Mouse (Mus musculus): ENCODE data around the gene Cdh5. TPM values are rescaled to one million over a fixed set of nuclear protein-coding genes. Genes with fewer than 3 reads are reported as not detected.

Gene Cdh5
- total RNA-seq, 2 experiments from 2014 or later = not detected

DNA sequence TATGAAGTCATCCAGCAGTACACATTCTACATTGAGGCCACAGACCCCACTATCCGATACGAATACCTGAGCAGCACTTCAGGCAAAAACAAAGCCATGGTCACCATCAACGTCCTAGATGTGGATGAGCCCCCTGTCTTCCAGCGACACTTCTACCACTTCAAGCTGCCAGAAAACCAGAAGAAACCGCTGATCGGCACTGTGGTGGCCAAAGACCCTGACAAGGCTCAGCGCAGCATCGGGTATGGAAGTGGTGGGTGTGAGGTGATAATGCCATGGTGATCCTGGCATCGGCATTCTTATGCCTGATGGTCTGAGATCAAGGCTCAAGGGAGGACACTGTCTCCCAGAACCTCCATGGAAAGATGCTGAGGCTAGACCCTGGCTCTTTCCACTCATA is 29.5 kb downstream of the Cdh5 start:
- no peak for ATAC-seq (replicated peaks; ENCODE audit: low FRiP score, poor library complexity, severe bottlenecking)

DNA sequence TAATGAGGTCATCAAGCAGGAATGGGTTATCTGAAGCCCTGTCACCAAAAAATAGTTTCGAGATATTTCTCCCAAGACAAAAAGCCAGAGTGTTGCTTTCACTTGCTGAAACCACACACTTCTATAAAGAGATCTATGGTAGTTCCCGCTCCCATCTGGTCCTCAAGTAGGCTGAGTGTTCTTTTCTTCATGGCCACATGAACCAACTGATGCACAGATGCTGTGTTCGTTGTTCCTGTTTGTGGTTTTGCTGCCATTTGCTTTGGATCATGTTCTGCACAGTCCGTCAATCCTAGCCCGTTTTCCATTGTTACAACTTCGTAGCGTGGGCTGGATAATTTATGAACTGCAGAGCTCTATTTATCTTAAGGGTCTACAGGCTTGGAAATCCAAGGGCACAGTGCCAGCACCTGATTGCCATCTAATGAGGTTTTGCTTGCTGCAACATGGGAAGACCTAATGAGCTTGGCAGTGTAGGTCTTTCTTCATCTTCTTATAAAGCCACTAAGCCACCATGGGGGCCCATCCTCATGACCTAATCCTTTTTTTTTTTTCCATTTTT is 30.1 kb downstream of the Cdh5 start:
- no peak for ATAC-seq (replicated peaks; ENCODE audit: low FRiP score, poor library complexity, severe bottlenecking)

DNA sequence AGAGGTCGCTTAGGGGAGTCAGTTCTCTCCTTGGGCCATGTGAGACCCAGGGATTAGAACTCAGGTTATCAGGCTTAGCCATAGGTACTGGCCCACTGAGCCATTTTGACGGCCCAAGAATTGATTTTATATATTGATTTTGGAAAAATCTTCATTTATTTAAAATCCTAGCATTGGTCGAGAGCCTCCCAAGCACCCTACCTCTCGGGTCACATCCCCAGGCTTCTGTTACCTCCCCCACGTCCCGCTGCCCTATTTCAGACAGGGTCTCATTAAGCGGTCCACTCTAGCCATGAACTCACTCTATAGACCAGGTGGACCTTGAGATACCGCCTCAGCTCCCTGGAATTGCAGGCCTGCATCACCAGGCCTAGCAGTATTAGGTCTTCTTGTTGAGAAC is 33.1 kb downstream of the Cdh5 start:
- no peak for ATAC-seq (replicated peaks; ENCODE audit: low FRiP score, poor library complexity, severe bottlenecking)

DNA sequence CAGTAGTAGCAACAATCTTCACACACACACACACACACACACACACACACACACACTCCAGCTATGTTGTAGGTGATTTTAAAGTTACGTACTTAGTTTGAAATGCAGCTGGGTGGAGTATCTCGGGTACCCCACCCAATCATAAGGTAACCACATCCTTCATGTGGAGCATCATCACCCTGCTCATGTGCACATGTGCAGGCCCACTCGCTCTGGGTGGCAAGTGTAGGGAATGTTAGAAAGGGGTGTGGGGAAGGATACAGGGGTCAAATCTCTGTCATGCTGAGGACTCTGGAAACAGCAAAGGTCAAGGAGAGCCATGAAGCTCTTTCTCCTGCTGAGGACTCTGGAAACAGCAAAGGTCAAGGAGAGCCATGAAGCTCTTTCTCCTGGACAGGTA is 34.9 kb downstream of the Cdh5 start:
- no peak for ATAC-seq (replicated peaks; ENCODE audit: low FRiP score, poor library complexity, severe bottlenecking)

DNA sequence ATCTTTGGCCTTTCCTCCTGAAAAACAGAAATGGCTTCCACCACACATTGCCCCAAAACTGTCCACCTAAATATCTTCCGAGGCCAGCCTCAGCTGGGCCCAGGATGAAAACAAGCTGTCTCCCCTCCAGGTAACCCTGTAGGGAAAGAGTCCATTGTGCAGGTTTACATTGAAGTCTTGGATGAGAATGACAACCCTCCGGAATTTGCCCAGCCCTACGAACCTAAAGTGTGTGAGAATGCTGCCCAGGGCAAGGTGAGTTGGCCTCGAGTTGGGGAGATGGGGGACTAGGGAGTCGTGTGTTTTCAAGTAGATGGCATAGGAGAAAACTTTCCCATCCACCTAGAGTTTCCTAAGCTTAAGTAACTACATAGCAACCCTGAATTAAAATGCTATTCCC is 36.2 kb downstream of the Cdh5 start:
- no peak for ATAC-seq (replicated peaks; ENCODE audit: low FRiP score, poor library complexity, severe bottlenecking)

DNA sequence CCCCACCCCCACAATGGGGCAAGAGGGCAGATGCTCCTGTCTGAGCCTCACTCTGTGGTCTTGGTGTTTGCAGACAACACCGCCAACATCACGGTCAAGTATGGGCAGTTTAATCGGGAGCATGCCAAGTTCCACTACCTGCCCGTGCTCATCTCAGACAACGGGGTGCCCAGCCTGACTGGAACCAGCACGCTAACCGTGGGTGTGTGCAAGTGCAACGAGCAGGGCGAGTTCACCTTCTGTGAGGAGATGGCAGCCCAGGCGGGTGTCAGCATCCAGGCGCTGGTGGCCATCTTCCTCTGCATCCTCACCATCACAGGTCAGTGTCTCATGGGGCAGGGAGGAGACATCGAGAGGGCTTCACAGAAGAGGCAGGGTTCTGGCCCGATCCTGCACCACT is 39.2 kb downstream of the Cdh5 start:
- ATAC-seq (replicated peaks; ENCODE audit: low FRiP score, poor library complexity, severe bottlenecking) = no peak

DNA sequence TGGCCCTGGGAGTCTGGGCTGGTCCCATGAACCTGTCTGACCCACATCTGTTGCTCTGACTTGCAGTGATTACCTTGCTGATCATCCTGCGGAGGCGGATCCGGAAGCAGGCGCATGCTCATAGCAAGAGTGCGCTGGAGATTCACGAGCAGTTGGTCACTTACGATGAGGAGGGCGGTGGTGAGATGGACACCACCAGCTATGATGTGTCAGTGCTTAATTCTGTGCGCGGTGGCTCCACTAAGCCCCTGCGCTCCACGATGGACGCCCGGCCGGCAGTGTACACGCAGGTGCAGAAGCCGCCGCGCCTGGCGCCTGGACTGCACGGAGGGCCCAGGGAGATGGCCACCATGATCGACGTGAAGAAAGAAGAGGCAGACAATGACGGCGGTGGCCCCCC is 41.0 kb downstream of the Cdh5 start:
- no peak for ATAC-seq (replicated peaks; ENCODE audit: low FRiP score, poor library complexity, severe bottlenecking)

DNA sequence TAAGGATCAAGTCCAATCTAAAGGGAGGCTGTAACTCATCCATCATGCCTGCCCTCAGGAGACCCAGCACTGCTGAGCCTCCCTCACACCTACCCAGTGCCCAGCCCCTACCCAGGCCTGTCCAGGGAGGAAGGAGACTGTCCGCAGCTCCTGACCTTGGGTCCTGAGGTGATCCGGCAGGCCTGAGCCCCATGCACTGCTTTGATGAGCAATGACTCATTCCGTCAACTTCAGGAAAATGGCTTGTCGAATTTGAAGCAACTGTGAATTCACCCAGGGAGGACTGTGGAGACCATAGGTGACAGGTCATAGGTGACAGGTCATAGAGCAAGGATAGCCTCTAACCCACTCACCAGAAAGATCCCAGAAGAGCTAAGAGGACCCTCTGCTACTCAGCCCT is 42.0 kb downstream of the Cdh5 start:
- ATAC-seq (replicated peaks; ENCODE audit: low FRiP score, poor library complexity, severe bottlenecking) = no peak

DNA sequence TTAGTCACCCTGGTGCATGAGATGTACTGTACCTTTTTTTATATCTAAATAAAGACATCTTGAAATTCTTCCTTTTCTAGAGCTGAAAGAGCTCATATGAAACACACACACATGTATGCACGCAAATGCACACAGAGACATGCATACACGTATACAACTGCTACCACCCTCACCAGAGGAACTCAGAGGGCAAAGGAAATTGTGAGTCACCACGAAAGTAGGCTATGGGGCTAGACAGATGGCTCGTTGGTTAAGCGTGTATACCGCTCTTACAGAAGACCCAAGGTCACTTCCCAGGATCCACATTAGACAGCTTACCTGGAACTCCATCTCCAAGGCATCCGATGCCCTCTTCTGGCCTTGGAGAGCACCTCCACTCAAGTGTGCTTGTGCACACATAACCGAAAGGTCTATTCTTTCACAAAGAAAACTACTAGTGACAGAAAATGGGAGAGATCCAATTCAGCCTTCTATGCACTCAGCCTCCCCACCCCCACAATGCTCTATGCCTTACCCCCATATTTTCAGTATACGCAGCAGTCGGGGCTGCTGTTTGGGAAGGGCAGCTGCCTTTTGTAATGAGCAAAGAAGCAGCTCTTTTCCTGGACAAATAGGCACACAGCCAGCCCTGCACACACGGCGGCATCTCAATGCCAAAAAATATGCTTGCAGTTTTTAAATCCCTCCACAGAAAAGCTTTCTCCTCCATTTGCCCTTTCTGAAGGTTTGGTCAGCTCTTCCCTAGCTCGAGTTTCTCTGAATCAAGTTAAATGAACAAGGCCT is 43.2 kb downstream of the Cdh5 start:
- ATAC-seq (replicated peaks; ENCODE audit: low FRiP score, poor library complexity, severe bottlenecking) = no peak

DNA sequence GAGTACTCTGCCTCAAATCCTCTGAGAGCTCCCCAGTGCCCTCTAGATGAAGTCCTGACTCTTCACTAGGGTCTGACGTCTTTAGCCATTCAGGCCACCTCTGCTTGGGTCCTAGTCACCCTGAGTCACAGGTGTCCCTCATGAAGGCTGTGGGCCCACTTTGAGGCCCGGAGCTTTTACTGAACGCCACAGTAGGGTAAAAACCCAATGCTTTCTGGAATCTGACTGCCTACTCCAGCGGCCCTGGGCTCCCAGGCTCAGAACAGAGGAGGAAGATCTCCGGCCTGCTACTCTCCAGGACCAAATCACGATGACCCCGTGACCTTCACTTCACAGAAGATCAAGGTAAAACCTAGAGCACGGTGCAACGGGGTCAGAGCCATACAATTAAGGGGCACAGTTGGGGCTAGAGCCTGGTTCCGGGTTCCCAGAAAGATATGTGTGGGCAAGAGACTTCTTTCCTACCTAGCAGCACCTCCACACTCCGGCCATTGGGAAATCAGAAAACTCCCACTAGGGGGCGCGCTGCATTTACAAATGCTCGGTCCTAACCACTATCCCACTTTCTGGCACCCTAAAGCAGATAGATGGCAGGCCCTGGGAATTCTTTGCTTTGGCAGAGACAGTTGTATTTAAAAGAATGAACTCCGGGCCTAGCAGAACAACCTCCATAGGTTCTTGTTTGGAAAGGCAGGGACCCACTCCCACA is 44.7 kb downstream of the Cdh5 start:
- no peak for ATAC-seq (replicated peaks; ENCODE audit: low FRiP score, poor library complexity, severe bottlenecking)

DNA sequence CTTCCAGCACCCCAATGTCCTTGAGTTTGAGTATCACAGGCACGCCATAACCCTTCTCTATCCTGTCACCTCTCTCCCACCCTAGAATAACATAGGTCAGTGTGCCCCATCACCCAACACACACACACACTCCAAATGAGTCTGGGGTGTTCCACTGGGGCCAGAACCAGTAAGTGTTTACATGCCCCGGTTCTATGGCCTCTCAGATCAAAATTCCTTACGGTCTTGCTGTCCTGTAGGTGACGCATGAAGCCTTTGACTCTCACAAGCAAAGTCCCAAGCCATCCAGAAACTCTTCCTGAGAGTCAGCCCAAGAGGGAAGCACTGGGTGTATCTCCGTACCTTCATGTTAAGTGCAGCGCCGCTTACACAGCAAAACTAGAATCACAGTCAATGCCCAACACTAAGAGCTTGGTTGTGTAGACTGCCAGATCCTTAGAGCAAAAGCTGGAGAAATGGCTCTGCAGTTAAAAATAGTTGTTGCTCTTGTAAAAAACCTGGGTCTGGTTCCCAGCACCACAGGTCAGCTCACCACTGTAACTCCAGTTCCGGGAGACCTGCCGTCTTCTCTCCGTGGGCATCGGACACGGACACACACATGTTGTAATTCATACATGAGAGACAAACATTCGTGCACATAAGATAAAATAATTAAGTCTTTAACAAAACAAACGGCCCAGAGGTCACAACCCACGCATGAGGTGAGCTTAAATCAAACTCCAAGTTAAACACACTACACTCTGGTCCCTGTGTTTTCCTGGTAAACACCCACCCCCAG is 45.5 kb downstream of the Cdh5 start:
- no peak for ATAC-seq (replicated peaks; ENCODE audit: low FRiP score, poor library complexity, severe bottlenecking)

DNA sequence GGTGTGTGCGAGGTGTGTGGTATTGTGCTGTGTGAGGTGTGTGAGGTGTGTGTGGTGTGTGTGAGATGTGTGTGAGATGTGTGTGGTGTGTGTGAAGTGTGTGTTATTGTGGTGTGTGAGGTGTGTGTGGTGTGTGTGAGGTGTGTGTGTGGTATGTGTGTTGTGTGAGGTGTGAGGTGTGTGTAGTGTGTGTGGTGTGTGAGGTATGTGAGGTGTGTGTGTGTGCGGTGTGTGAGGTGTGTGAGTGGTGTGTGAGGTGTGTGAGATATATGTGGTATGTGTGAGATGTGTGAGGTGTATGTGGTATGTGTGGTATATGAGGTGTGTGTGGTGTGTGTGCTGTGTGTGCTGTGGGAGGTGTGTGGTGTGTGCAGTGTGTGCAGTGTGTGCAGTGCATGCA is 46.5 kb downstream of the Cdh5 start:
- no peak for ATAC-seq (replicated peaks; ENCODE audit: low FRiP score, poor library complexity, severe bottlenecking)

DNA sequence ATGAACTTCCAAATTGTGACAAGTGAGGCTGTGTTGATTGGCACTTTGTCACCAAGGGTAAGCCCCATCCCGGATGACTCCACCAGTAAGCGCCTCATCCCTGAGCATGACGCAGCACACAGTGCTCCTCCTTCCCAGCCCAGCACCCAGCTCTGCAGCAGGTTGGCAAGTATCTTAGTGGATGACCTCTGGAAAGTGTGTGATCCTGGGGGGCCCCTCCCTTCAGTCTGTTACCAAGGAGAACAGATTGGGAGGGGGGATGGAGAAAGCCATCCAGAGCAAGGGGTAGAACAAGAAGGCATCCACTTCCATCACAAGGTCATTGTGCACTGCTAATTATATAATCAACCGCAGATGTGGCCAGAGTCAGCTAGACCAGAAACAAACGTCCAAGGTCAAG is 59.3 kb downstream of the Cdh5 start:
- ATAC-seq (replicated peaks; ENCODE audit: low FRiP score, poor library complexity, severe bottlenecking) = no peak

DNA sequence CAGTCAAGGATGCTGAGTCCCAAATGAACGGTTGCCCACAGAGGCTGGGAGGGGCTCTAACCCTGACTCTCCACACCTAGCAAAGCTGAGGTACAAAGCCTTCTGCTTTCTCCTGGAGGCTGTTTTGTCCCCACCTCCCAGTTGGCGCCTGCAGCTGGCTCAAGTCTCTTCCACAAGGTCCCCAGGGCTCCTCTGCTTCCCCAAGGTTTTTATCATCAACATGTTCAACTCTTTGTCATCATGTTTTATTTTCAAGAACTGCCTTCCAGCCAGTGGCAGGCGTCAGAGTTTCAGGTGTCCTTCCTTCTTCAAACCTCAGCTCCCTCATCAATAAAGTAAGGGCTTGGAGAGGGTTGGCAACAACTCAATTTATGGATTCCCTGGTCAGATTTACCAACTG is 68.0 kb downstream of the Cdh5 start:
- ATAC-seq (replicated peaks; ENCODE audit: low FRiP score, poor library complexity, severe bottlenecking) = no peak

DNA sequence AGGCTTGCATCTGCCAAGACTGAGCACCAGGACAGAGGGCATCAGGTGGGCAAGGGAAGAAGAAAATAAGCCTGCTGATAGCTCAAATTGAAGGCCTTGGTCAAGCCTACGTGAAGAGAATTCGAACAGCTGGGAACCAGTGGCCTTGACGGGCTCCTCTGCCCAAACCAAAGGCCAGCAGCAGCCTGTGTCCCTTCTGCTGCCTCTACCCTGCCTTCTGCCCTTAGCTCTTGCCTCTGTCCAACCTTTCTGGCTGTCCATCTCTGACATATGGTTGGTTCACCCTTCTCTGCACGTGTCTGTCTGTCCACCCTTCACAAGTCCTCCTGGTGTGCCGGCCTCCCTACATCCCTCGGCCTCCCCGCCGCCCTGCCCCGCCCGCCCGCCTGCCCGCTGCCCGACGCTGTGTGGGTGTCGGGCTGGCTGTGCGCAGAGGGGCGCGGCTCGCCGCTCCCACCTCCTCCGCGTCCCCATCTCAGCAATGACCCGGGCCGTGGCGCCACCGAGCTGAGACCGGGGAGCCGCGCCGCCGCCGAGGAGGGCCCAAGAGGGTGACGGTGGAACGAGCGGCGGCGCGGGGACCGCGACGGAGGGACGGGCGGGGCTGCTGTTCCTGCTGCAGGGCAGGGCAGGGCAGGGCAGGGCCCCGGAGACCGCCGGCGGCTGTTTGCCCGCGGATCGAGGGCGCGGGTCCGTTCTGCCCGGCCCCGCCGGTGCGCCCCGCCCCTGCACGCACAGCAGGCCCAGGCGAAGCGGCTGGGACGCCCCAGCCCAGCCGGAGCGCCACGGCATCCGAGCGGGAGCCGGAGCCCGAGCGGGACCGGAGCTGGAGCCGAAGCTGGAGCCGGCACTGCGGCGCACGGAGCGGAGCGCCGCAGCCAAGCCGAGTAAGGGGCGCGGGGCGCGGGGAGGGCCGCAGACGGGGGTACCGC is 69.0 kb downstream of the Cdh5 start, which contains the start of gene Bean1:
Gene Bean1, plus strand, starts transcription at position 325 of the 932 bp plus-strand sequence.
- ATAC-seq (replicated peaks; ENCODE audit: low FRiP score, poor library complexity, severe bottlenecking) = no peak

DNA sequence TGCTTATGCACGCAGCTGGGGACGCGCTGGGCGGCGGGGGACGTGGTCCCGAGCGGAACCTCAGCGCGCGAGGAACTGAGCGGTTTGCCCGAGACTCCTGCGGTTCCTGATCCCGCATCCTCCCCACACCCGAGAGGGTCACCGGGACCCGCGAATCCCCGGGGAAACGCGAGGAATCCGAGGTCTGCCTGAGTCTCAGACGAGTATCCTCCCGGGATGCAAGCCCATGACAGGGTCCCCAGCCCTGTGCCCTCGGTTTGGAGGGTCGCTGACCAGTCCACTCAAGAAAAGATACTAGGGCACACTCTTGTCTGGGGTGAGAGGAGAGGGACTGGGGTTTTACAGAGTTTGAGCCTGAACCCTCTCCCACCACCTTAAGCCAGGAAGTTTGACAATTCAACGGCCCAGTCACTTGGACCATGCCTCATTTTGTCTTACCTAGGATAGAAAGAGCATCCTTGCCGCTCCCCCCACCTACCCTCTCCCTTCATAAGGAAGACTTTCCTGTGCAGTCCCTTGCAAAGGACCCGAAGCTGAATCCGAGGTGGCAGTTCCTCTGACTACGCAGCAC is 69.7 kb downstream of the Cdh5 start:
- no peak for ATAC-seq (replicated peaks; ENCODE audit: low FRiP score, poor library complexity, severe bottlenecking)

DNA sequence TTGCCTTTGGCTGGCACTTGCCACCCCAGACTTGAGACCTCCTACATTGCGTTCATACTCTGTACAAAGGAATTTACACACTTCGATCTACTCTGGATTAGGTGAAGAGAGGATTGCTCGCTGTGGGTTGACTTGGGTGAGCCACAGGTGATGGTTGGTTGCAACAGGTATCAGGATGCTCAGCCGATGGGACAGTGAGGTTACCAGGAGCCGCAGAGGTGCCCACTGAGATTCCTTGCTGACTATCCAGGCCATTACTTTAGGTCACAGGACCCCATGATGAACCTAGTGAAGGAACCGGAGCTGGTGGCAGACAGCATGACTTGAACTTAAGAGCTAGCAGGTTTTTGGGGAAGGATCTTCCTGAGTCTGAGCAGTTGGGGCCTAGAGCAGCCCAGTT is 71.0 kb downstream of the Cdh5 start:
- no peak for ATAC-seq (replicated peaks; ENCODE audit: low FRiP score, poor library complexity, severe bottlenecking)

DNA sequence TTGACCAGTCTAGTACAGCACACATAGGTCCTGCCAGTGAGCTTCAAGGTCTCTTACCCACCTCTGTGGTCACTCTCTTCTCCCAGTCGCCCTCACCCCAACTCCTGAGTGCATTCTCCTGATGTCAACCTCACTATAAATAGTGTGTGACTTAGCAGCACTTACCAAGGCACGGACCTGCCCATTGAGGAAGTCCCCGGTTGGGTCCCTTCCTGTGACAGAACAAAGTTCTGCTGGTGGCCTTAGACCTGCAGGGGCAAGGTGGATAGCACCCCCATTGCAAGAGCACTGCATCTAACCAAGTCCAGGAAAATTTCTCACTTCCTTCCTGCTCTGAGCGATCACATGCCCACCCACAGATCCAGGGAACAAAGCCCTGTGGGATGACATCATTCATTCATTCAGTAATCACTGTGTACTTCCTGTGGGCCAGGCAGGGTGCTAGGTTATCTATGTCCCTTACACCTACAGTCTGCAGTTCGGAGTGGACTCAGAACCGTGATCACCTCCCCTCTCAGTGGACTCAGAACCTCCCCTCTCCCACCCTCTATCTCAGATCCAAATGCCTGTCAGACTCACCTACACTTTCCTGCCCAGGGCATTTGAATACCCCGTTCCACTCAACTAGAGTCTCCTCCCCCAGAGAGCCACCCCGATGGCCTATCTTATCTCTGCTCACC is 74.6 kb downstream of the Cdh5 start:
- no peak for ATAC-seq (replicated peaks; ENCODE audit: low FRiP score, poor library complexity, severe bottlenecking)

DNA sequence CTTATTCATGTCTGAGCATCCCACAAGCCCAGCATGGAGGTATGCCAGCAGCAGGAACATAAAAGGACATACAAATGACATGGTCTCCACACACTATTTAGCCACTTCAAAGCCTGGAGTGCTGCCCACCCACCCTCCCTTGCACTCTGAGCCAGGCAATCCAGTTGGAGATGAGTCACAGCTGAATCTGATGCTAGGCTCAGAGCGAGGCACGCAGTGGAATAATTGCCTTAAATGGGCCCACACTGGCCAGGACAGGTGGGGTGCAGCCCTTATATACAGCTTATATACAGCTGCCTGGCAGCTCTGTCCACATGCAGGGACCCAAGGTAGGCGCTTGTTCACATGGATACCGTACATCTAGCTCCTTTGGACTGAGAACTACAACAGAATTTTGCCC is 75.6 kb downstream of the Cdh5 start:
- ATAC-seq (replicated peaks; ENCODE audit: low FRiP score, poor library complexity, severe bottlenecking) = no peak

Measured in erythroid progenitor cell, adult 5-6 weeks (primary cell).